In the genomic region with DNA sequence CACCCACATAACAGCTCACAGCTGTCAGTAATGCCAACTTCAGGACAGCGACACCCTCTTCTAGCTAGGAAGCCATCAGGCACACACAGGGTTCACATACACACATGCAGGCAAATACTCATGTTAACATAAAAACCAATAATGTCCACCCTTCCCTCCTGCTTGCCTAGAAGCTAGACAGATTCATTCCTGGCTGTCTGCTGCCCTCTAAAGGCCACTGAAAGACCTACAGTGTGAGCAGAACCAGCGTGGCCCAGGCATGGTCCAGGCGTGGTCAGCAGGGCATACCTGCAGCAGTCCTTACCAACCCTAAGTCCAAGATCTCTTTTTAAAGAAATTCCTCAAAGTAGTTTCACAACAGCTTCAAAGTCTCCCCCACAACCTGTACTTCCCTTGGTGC, we compare ENCODE assay signal across 9 mouse cellular contexts. TPM values are rescaled to one million over a fixed set of nuclear protein-coding genes. Genes with fewer than 3 reads are reported as not detected.
DNase-seq lines count a peak whose midpoint lies in the region; ATAC-seq and TF ChIP-seq lines count a peak whose summit lies in the region.
"Had no signal": no experiment of that assay in that cellular context is flagged by ENCODE, and none has a peak within 500 bp of the region (broad histone marks: within the 10 kb centered on the region; RNA-seq: fewer than 3 reads in every experiment).

No protein-coding gene starts in this region.

- intact Hi-C loops in left cerebral cortex, adult 2 months (cut with DNase I), result no loop called here

- H3K9me3 ChIP-seq in midbrain, embryonic 13.5 days, result no peaks in the 10 kb centered on the region

- no peak overlapping the region for H3K4me3 ChIP-seq in cortical plate, adult 2 months (ENCODE audit: insufficient read depth, low read length)
- no peak overlapping the region for H3K4me3 ChIP-seq in left cerebral cortex, adult 2 months
- no peak overlapping the region for H3K4me3 ChIP-seq in midbrain, embryonic 13.5 days (replicated peaks)

- no peak overlapping the region for H3K4me2 ChIP-seq in midbrain, embryonic 13.5 days (replicated peaks)

- H3K9ac ChIP-seq in midbrain, embryonic 13.5 days (replicated peaks), result no peak overlapping the region

- 44% methylated on average over 3 of the region's 3 CpGs for WGBS in midbrain, embryonic 13.5 days

- H3K36me3 ChIP-seq in midbrain, embryonic 13.5 days, result peaks cover 53% of the 10 kb centered on the region

- DNase-seq in ovary, postnatal 36 days (ENCODE audit: low spot score), result peak; percentile 21
- DNase-seq in ovary, adult 18-20 months (ENCODE audit: low spot score), result no peak
- DNase-seq in ZHBTc4 (ENCODE audit: low read depth, low spot score), result peak; percentile 57
- DNase-seq in left cerebral cortex, adult 2 months (ENCODE audit: extremely low spot score in 1 of 2, low spot score in 2 of 2), result peak; percentile 51 to 56
- DNase-seq in spleen, postnatal 14 days (ENCODE audit: low spot score in 2 of 2), result no peak

- ATAC-seq in hematopoietic stem cell, adult 5-6 weeks (replicated peaks in 1 of 2; ENCODE audit: insufficient read depth in 1 of 2, low FRiP score in 2 of 2, low TSS enrichment in 1 of 2, low read depth in 1 of 2, poor library complexity in 2 of 2, severe bottlenecking in 2 of 2), result peak; percentile 65 to 66; a peak in 3 of 4 replicates
- ATAC-seq in midbrain, embryonic 13.5 days, result peak; percentile 79

- H3K27ac ChIP-seq in cortical plate, adult 2 months (ENCODE audit: insufficient read depth, low read length), result no peak overlapping the region
- H3K27ac ChIP-seq in left cerebral cortex, adult 2 months, result no peak overlapping the region
- H3K27ac ChIP-seq in midbrain, embryonic 13.5 days, result no peak overlapping the region

- TF ChIP-seq CTCF in cortical plate, adult 2 months (IDR thresholded peaks at IDR 0.05; ENCODE audit: extremely low read depth, insufficient read depth, low read length), result peak; percentile 84
- peak; percentile 85 for TF ChIP-seq CTCF in left cerebral cortex, adult 2 months (IDR thresholded peaks at IDR 0.05)

- H3K4me1 ChIP-seq in cortical plate, adult 2 months (ENCODE audit: control insufficient read depth, insufficient read depth, low read length), result no peaks in the 10 kb centered on the region; the same call in 1 of the 2 replicates
- H3K4me1 ChIP-seq in midbrain, embryonic 13.5 days (replicated peaks), result peaks cover 4% of the 10 kb centered on the region; the same call in 1 of the 2 replicates

- TF ChIP-seq POLR2A in cortical plate, adult 2 months (IDR thresholded peaks at IDR 0.05; ENCODE audit: extremely low read depth, insufficient read depth, low read length), result no peak

- no peaks in the 10 kb centered on the region for H3K27me3 ChIP-seq in midbrain, embryonic 13.5 days

RNA-seq across cellular contexts. Expression of gene Tubgcp3, which starts 43.0 kb away (rescaled TPM):
- polyA plus RNA-seq in cortical plate, adult 2 months (2012; rRNA removed), result 52.7 and 55.2 TPM in 2 replicates
- 56.3 and 61.8 TPM in 2 replicates for total RNA-seq in hematopoietic stem cell, adult 5-6 weeks (2017)
- total RNA-seq in left cerebral cortex, adult 2 months (2021), result 10 to 100 TPM; 35.3 to 36.1 TPM
- polyA plus RNA-seq in midbrain, embryonic 13.5 days (2015; fragmentation: Nextera tagmentation; extraction: Ambion mirVana), result 43.2 and 46.0 TPM in 2 replicates

RNA-seq across cellular contexts. Expression of gene Spaca7, which starts 56.2 kb away (rescaled TPM):
- polyA plus RNA-seq in cortical plate, adult 2 months (2012; rRNA removed), result not detected in 2 replicates
- total RNA-seq in hematopoietic stem cell, adult 5-6 weeks (2017), result not detected in 2 replicates
- not detected for total RNA-seq in left cerebral cortex, adult 2 months (2021)
- not detected in 2 replicates for polyA plus RNA-seq in midbrain, embryonic 13.5 days (2015; fragmentation: Nextera tagmentation; extraction: Ambion mirVana)
- polyA plus RNA-seq: frontal cortex, adult 2 months had no signal

Comparison
In these comparisons a context has a peak if more than half of its experiments do, and no peak if none do; other contexts are left out.
1. DNase-seq: peak in ovary, postnatal 36 days (single experiment), ZHBTc4 (single experiment) and left cerebral cortex, adult 2 months (2 of 2); none in ovary, adult 18-20 months (single experiment) and spleen, postnatal 14 days (0 of 2).